Mouse (Mus musculus) frontal cortex, postnatal 14 days (tissue): Measurements from ENCODE around the gene Trarg1.
"Not testable (repeated sequence)": the region's sequence is repeated elsewhere in the genome, so short reads cannot be mapped to it uniquely, and the experiment has no call there.

Source experiments
- DNase-seq, 2 experiments: peaks; one replicate each; pipeline ENCODE4 v3.0.0; 2022; ENCODE audit warnings: low spot score in 2 of 2

Gene Trarg1

DNA sequence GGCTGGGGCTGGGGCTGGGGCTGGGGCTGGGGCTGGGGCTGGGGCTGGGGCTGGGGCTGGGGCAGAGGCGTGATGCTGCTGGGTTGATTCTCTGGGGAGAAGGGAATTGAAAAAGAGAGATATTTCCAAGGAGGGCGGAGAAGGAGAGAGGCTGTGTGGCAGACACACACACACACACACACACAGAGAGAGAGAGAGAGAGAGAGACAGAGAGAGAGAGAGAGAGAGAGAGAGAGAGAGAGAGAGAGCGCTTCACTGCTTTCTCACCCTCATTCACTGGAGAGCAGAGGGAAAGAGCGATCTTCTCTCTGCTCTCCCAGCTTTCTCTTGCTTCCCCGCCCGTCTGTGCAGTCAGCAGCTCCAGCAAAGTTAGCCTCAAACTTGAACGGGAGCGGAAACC is at the start of gene Trarg1:
Trarg1 (plus strand) TSS at position 301 of the 400 bp plus-strand sequence.
- not testable (repeated sequence) for DNase-seq

DNA sequence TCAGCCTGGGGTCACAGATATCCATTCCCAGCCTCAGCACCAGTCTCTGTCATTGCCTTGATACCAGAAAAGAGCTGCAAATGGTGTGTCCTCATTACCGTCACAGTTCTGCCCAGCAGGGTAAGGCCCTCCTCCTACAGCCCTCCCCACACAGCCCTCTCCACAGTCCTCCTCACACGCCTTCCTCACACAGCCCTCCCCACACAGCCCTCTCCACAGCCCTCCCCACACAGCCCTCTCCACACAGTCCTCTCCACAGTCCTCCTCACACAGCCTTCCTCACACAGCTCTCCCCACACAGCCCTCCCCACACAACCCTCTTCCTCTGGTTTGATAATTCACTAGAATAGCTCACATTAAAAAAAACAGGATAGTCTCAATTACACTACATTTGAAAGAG is 49.6 kb upstream of the Trarg1 start:
- DNase-seq: no peak

DNA sequence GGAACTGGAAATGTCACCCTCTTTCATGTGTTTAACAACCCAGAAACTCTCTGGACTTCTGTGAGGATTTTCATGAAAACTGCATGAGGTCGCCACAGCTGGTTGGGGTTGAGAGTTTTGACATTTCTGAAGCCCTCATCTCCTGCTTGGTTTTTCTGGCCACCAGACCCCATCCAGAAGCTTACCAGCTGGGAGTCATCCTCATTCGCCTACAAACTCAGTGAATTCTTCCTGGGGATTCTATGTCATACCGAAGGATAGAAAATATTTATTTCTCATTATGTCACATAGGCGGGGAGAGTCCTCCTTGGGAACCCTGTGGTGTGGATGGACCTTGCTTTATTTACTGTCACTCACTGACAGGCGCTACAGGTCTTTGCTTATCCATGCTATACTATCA is 49.1 kb upstream of the Trarg1 start:
- DNase-seq: no peak

DNA sequence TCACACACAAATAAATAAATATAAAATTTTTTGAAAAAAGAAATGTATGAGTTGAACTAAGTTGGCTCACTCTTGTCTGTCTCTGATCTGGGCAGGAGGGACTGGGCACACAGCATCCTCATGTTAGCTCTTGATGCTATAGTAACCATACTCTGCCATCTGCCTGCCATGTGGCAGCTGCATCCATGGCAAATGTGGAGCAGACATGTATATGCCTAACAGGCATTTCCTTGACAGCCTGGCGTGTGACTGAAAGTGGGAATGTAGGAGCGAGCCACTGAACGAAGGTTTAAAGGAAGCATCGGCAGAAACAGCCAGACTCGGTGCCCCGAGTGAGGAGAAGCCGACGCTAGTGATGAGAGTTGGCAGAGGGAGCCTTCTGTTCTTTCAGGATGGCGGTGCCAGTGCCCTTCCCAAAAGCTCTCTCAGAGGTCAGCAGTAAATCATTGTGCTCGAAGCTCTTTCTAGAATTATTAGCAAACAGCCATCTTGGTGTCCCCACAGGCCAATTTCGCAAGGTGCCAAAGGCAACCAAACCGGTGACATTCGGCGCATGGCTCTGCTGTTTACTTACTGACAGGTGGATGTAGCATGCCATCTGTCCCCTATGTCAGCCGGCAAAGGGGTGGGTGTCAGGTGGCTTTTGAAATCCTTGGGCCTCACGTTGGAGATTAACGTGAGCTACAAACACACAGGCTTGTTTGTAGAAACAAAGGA is 40.2 kb upstream of the Trarg1 start:
- no peak for DNase-seq

DNA sequence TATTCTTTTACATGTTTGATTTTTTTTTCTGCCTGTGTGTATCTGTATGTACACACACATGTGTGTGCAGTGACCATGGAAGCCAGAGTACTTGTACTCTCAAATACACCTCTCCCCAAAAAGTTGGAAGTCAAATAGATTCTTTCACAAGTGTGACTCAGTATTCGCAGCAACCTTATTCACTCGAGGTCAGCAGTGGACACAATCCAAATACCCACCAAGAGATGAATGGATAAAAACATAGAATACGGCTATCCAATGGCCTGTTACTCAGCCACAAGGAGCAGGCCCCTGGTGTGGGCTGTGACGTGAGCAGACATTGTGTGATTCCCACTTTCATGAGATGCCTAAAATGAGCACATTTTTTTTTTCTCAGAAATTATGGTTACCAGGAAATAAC is 39.4 kb upstream of the Trarg1 start:
- no peak for DNase-seq

DNA sequence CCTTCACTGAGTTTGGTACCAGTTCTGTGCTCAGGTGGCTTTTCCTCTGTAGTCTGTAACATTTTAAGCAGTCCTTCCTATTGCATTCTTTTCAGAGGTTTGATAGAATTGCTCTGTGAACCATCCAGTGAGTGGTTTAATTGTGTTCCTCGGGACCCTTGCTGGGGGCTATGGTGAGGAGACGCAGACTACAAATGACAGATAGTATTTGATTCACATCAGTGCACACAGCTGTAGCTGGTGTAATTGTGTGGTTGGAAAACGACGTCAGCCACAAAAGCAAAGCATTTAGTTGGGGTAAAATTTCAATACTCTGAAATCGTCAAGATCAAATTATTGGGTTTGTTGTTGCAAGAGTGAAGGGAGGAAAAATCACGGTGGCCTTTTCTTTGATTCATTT is 35.4 kb upstream of the Trarg1 start:
- DNase-seq: no peak

DNA sequence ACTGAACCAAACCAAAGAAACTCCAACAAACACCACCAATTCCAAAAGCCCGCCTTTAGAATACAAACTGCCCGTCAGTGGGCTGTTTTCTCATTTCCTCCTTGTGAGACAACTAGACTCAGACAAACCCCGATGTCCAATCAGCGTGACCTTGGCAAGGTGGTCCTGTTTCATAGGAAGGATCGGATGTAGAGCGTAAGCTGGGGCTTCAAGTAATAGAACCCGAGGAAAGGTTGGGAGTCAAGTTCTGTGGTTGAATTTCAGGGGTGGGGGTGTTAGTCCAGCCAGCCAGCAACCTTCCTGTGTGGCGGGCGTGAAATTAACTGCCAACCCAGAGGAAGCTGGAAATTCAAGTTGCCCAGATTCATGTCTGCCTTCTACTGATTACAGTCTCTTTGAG is 34.6 kb upstream of the Trarg1 start:
- DNase-seq: no peak

DNA sequence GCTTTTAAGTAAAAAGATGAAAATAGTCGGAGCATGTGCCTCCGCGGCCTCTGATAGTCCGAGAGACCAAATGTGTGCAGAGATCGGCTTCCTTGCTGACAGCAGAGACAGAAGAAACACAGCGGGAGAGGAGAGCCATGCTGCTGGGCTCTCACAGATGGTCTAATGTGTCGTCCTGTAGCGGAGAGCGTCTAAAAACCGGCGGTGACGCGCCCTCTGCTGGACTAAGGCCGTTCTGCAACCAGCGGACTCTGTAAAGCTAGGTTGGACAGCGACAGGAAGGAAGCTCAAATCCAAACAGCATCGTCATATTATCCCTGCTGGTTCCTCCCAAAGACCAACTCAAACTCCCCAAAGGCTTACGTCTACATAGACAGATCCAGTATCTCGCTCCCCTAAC is 33.7 kb upstream of the Trarg1 start:
- peak; percentile 81 to 95 for DNase-seq

DNA sequence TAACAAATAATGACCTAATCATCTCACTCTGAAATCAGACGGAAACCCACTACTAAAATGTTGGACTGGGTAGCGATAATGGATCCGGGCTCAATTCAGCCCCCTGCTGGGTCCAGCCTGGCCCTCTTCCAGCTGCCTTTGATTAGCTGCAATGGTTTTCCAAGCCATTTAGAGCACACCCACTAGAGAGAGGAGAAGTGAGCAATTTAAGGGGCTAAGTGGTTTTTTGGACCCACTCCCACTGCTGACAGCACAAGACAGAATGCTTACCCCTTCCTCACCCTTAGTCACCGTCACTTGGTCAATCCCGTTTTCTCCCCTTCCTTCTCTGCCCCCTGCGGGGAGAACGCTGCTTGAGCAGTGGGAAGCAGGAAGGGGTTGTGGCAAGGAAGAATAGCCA is 32.5 kb upstream of the Trarg1 start:
- no peak for DNase-seq

DNA sequence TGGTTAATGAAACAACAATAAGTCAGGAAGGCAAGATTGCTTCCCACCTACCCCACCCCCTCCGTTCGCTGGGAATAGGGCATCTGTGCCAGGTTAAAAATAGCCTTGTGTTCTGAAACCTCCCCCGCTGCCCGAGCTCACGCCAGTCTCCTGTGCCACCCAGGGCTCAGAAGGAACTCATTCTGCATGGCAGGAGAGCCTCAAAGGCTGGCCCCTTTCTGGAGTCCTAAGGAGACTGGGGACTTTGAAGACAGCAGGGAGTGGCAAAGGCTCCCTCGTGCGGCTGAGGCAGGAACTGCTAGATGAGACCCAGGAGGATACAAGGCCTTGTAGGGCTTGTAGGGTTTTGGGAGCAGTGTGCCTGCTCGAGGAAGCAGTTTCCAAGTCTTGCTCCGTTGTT is 32.1 kb upstream of the Trarg1 start:
- DNase-seq: peak; percentile 77 to 78

DNA sequence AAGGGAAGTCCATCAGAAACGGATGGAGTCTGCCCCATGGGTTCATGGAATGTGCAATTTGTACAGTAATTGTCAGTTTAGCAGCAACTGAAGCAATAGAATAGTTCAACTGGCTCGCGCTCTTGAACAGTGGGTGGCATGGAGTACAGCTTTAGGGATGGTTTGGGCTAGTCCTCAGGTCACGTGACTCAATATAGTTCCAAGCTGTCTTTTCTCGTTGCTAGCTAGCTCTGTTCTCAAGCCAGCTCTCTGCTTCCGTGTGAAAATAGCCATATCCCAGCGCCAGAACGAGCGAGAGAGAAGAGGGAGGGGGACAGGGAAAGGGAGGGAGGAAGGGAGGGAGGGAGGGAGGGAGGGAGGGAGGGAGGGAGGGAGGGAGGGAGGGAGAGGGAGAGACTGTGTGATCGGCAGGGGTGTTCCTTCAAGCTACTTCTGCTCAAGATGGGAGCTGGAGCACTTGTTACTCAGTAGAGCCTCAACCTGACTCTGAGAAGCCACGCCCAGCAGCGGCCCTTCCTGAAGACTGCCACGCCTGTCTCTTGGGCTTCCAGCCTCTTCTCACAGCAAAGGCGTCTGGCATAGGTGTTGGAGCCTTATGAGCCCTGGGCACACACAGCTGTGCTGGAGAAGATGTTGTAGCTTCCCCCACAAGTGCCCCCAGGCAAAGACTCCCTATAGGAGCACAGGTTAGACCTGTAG is 28.6 kb upstream of the Trarg1 start:
- no peak for DNase-seq

DNA sequence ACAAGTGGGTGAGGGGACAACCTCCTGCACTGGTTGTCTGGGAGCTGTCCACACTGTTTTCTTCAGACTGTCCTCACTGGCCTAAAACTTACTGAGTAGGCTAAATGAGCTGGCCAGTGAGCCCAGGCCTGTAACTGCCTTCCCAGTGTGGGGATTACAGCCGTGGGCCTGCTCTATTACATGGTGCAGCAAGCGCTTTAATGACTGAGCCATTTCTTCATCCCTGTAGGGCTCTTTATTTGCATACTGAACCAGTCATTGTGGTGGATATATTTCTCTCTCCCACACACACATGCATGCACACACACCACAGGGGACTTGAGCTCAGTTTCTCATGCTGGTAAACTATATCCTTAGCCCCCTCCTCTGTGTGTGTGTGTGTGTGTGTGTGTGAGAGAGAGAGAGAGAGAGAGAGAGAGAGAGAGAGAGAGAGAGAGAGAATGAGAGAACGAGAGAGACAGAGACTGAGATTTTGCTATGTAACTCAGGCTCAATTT is 26.7 kb upstream of the Trarg1 start:
- no peak for DNase-seq

DNA sequence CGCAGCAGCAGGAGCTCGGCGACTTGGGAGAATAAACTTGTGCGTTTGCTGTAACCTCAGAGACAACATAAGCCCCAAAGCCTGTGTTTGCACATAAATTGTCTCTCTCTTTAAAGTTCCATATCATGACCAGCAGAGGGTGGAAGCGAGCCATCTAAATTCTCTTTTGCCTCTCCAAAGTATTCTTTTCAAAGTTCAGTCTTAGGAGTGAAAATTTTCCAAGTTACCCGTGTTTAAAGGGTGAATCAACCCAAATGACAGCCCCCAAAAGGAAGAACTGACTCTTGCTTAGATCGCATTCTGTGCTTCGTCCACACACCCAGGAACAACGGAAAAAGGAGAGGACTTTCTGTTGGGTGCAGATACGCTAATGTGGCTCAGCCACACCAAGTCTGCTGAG is 24.5 kb upstream of the Trarg1 start:
- DNase-seq: peak in 1 of 2 experiments; percentile 44

DNA sequence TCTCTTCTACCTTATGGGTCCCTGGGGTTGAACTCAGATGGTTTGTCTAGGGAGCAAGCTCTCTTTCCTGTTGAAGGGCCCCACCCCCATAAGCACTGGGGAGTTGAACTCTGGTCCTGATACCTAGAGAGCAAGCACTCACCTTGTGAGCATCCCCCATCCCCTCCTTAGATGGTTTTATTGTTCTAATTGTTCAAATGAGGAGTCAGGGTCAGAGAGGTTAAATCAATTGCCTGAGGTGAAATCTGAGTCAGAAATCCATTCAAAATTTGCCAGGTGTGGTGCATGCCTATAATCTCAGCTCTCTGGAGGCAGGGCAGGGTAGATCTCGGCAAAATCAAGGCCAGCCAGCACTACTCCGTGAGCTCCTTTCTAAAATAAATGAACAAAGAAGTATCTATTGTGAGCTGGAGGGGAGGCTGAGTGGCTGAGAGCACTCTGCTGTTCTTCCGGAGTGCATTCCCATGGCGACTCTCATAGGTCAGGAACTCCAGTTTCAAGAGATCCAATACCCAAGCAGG is 22.1 kb upstream of the Trarg1 start:
- DNase-seq: no peak

DNA sequence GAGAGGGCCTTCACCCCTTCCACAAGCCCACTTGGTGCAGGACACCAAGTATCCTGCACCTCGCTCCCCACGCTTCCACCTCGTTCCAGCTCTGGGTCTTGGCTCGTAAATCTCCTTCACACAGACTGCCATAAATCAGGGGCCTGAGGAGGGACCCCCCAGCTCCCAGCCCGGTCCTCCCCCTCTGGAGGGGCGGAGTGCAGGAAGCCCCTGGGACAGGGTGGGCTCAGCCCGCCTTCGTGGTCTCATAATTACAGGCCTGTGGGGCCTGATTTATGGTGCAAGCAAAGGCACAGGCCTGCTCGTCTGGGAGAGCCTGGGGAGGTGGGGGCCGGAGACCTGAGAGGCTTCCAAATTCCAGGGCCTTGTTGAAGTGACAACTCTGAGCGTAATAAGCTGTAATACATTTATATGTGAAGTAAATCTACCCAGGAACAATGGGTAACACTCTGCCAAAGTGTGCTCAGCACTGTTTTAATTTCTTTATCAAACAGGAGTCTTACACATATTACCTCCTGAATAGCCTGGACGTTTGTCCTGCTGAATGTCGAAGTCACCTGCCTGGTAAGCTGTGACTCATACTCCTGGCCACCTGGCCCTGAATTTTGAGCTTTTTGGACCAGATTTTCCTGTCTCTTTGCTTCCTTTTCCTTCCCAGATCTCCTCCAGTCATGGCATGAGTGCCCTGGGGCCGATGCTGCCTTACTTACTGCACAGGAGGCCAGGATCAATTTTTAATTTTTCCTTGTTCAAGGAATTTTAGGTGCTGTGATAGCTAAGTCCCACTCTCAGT is 20.3 kb upstream of the Trarg1 start:
- no peak for DNase-seq

DNA sequence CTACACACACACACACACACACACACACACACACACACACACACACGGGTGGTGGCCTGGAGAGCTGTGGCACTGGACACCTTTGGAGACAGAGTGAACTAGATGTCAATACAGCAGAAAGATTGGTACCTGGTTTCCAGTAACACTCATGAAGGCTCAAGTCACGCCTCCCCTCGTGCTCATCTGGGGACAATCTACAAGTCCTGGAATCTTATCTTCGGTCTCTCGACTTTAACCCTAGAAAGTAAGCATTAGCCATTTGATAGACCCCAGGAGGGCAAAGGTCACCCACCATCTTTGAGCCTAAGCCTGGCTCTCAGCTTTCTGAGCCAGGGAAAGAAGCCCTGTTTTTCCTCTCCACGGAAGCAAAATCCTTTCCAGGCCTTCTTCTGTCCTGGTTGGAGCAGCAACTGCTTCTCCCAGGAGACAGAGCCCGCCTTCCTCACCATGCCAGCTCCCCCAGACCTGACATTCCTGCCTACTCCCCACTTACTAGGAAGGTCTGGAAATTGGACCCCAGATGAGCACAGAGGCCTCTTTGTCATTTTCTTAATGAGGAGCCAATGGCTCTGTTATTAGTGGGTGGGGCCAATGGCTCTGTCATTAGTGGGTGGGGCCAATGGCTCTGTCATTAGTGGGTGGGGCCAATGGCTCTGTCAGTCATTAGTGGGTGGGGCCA is 17.7 kb upstream of the Trarg1 start:
- DNase-seq: no peak

DNA sequence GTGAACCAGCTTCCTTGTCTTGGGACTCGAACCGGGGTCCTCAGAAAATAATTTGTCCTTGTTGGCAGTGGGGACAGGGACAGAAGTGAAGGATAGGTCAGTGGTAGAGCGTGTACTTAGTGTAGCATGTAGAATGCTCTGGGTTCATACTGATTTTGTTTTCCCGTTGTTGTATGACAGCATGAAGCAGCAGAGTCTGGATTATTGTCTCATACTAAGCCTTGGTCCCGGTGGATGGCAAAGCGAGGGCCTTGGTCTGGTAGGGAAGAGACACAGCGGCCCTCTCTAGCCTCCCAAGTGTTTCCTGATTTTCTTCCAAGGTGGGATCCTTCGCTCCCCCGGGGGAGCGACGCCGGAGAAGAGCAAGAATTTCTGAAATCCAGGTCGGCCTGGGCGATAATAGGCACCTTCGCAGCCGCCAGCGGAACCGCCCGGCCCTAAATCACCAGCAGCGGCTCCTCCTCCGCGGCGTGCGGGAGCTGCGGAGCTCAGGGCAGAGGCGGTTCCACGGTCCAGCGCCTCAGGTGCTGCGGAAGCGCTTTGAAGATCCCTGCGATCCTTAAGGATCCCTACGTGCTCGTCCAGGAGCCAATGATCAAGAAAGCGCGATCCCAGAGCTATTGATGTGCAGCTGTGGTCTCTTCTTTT is 13.5 kb upstream of the Trarg1 start:
- DNase-seq: no peak

DNA sequence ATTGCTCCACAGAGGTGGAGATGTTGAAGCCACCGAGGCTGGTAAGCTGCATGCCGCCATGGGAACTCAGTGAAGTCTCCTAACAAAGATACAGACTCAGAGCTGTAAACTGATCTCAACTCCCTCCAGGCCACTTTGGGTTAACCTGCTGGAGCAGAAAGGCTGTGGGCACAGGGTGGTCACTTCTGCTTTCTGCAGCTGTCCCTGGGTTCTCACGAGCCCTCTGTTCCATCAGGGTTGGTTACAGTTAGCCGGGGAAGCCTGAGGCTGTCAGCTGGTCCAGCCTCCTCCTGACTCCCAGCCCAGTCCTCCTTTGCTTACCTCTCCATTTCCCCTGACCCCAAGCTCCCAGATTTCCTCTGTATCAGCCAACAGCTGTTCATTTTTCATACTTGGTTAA is 11.8 kb upstream of the Trarg1 start:
- no peak for DNase-seq

DNA sequence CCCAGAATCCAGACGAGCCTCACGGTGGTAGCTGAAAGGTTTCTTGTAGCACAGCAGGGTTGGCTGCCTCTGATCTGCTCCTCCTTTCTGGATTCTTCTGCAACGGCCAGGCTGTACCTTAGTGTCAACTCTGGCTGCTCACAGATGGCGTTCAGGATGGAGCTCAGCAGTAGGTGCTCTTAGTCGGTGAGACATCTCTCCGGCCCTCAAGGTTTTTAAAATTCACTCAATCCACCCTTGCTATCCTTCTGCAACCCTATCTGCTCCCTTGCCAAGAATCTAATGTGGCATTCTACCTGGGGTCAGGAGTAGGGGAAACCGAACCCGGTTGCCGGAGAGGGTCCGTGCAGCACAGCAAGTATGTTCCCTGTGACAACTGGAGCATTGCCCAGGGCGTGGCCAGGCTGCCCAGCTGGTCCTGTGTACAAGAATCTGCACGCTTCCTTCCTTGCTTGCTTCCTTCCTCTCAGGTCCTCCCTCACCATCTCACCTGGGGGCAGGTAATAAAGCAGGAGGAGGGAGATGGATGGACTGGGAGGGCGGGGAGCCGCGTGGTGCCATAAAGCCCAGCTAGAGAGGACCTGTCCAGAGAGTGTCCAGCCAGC is 7.6 kb upstream of the Trarg1 start, which contains the start of gene Bhlha9:
Bhlha9 (plus strand) TSS at position 600 of the 605 bp plus-strand sequence.
- no peak for DNase-seq

DNA sequence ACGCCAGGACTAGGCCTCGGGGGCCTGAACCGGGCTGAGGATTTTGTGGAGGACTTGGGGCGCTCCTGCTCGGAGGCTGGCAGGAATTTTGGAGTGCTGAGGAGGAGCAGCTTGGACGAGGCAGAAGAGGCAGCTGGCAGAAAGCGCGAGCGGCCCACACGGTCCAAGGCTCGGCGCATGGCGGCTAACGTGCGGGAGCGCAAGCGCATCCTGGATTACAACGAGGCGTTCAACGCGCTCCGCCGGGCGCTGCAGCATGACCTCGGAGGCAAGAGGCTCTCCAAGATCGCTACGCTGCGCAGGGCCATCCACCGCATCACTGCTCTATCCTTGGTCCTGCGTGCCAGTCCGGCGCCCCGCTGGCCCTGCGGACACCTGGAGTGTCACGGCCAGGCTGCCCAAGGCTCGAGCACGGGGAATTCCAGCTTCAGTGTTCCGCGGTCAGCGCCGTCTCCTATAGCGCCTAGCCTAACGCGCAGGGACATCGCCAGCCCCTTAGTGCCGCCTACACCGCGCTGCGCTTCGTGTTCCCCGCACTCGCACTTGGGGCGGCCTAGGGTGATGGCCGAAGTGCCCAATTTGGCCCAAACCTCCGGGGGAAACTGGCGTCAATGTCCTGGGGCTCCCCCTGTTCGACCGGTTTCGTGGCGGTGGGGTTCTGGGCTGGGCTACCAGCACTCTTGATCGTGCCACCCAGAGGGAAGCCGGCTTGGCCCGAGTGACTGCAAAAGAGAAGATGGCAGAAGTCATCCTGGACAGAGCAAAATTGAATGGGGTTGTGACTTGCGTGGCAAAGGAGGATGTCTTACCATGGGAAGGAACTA is 6.8 kb upstream of the Trarg1 start:
- DNase-seq: peak in 1 of 2 experiments; percentile 34
